Mouse (Mus musculus): ENCODE data around the gene Iqcf6.

- TF ChIP-seq CTCF (conservative IDR thresholded peaks at IDR 0.05; ENCODE audit: low read length), result no peak
- TF ChIP-seq NANOG (IDR thresholded peaks at IDR 0.05; ENCODE audit: borderline replicate concordance, low read length), result no peak
Measured at GRCm38 (mm10) chr9:106632185-106632584, 5.8 kb downstream of the Iqcf6 start.

Data from E14TG2a.4 (cell line).